Mouse (Mus musculus) CD4-positive, CD25-positive, alpha-beta regulatory T cell, adult 4 months (primary cell): ENCODE data around the gene Olfr733. TPM values are rescaled to one million over a fixed set of nuclear protein-coding genes. Genes with fewer than 3 reads are reported as not detected.

Experiments used
- ATAC-seq: one replicate; pipeline ENCODE4 v1.8.0; 2017
- polyA plus RNA-seq, 2 experiments: library from polyadenylated mRNA; unstranded; fragments of 100-300 nt; shearing (Covaris generic); gene quantifications; one replicate each; pipeline ENCODE4 v1.2.1; 2017

The Olfr733 gene
- polyA plus RNA-seq: under 1 TPM in 1 of 2 experiments, not detected in 1; 0.24 TPM

GRCm38 (mm10) chr14:50301422-50301821, at the start of gene Olfr733:
Olfr733 (minus strand) TSS chr14:50301522.
- no peak for ATAC-seq

- no peak for ATAC-seq
Observed at GRCm38 (mm10) chr14:50348796-50349195, 47.5 kb upstream of the Olfr733 start, which contains the start of gene Olfr735. Olfr735 (minus strand) TSS chr14:50348872.

DNA sequence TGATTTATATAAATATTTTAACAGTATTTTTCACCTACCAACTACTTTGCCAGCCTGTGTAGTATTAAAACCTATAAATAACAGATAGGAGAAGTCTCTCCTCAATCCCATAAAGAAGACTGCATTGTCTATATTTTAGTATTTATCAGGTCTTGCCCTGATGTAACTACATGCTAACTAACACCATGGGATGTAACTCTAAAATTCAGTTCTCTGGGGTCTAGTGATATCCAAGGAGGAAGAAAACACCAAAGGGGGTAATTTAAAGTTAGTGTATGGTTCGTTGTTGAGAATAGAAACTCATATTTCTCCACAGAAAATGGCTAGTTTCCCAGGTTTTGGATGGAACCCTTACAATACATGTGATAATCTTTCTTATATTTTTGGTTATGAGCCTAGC, 25.3 kb upstream of the Olfr733 start, which contains the start of gene Olfr734:
Gene Olfr734 (minus strand): TSS at position 101 of the 400 bp plus-strand sequence.
- ATAC-seq: no peak

GRCm38 (mm10) chr14:50284106-50284505, 17.2 kb downstream of the Olfr733 start, which contains the start of gene Olfr732:
Olfr732 (minus strand) TSS chr14:50284206.
- no peak for ATAC-seq

Other genes with a start within 250 kb of the Olfr733 start
- under 1 TPM in 1 of 2 experiments, not detected in 1; 0.34 TPM for gene Olfr726, start 210.6 kb downstream of the Olfr733 start, polyA plus RNA-seq
- not detected for gene Olfr727, start 178.3 kb downstream of the Olfr733 start, polyA plus RNA-seq
- gene Olfr728, start 158.8 kb downstream of the Olfr733 start, polyA plus RNA-seq: not detected
- gene Olfr729, start 148.6 kb downstream of the Olfr733 start, polyA plus RNA-seq: not detected
- not detected for gene Olfr730, start 113.3 kb downstream of the Olfr733 start, polyA plus RNA-seq
- gene Olfr731, start 59.7 kb downstream of the Olfr733 start, polyA plus RNA-seq: not detected
- gene Olfr732, start 17.3 kb downstream of the Olfr733 start, polyA plus RNA-seq: not detected
- not detected for gene Olfr734, start 25.2 kb upstream of the Olfr733 start, polyA plus RNA-seq
- gene Olfr735, start 47.4 kb upstream of the Olfr733 start, polyA plus RNA-seq: not detected
- under 1 TPM in 1 of 2 experiments, not detected in 1; 0.19 TPM for gene Tlr11, start 56.4 kb upstream of the Olfr733 start, polyA plus RNA-seq
- not detected for gene Olfr736, start 79.6 kb upstream of the Olfr733 start, polyA plus RNA-seq
- gene Olfr738, start 106.0 kb upstream of the Olfr733 start, polyA plus RNA-seq: not detected
- gene Olfr739, start 117.1 kb upstream of the Olfr733 start, polyA plus RNA-seq: not detected
- gene Olfr740, start 144.0 kb upstream of the Olfr733 start, polyA plus RNA-seq: not detected
- gene Olfr741, start 171.2 kb upstream of the Olfr733 start, polyA plus RNA-seq: not detected
- under 1 TPM in 1 of 2 experiments, not detected in 1; 0.15 TPM for gene Olfr742, start 202.1 kb upstream of the Olfr733 start, polyA plus RNA-seq
- gene Olfr743, start 220.3 kb upstream of the Olfr733 start, polyA plus RNA-seq: not detected